Mouse (Mus musculus) midbrain, embryonic 14.5 days (tissue): ENCODE data around the gene Rnf152. TPM values are rescaled to one million over a fixed set of nuclear protein-coding genes. Genes with fewer than 3 reads are reported as not detected.

ENCODE experiments used
- ATAC-seq: fragments of 200-750 bp; cut with Nextera tagmentation; 2 replicates; pipeline ENCODE4 v1.8.0; 2017; ENCODE audit warnings: moderate number of reproducible peaks, moderate library complexity; ENCODE audit not compliant: low FRiP score, low TSS enrichment
- DNase-seq: peaks from one replicate; pipeline ENCODE4 v3.0.0-alpha.2; 2015
- H3K27ac ChIP-seq: fragments of 300-500 bp; sonication (generic); replicated peaks from 2 replicates; pipeline ENCODE4 v1.5.1; 2014; ENCODE audit warnings: mild to moderate bottlenecking, low read depth, low read length, moderate library complexity
- H3K27me3 ChIP-seq: fragments of 300-500 bp; sonication (generic); 2 replicates; pipeline ENCODE4 v1.6.1; 2014; ENCODE audit warnings: low read length, control low read depth, mixed read lengths; ENCODE audit not compliant: control insufficient read depth, insufficient read depth
- H3K36me3 ChIP-seq: fragments of 300-500 bp; sonication (generic); 2 replicates; pipeline ENCODE4 v1.6.1; 2014; ENCODE audit warnings: low read length, control low read depth; ENCODE audit not compliant: control insufficient read depth, insufficient read depth
- H3K4me1 ChIP-seq: fragments of 300-500 bp; sonication (generic); 2 replicates; pipeline ENCODE4 v1.6.1; 2014; ENCODE audit warnings: mild to moderate bottlenecking, antibody characterized with exemption, low read length, control low read depth; ENCODE audit not compliant: control insufficient read depth, insufficient read depth
- H3K4me2 ChIP-seq: fragments of 300-500 bp; sonication (generic); 2 replicates; pipeline ENCODE4 v1.6.1; 2014; ENCODE audit warnings: mild to moderate bottlenecking, low read length, moderate library complexity
- H3K4me3 ChIP-seq: fragments of 300-500 bp; sonication (generic); replicated peaks from 2 replicates; pipeline ENCODE4 v1.5.1; 2014; ENCODE audit warnings: low read depth, low read length
- H3K9ac ChIP-seq: fragments of 300-500 bp; sonication (generic); replicated peaks from 2 replicates; pipeline ENCODE4 v1.6.1; 2014; ENCODE audit warnings: mild to moderate bottlenecking, low read length, moderate library complexity
- H3K9me3 ChIP-seq: fragments of 300-500 bp; sonication (generic); 2 replicates; pipeline ENCODE4 v1.6.1; 2016; ENCODE audit warnings: low read length, control low read depth, mixed read lengths; ENCODE audit not compliant: control insufficient read depth
- WGBS: fragments of 180-500 bp; shearing (Covaris S2); extraction: QIAGEN DNeasy Blood & Tissue Kit; methylation state at CpG from one replicate; pipeline ENCODE4 v1.1.7; 2014; 5-methylcytosine and 5-hydroxymethylcytosine counted together
- polyA plus RNA-seq: library from polyadenylated mRNA; unstranded; fragments of >200 nt; fragmentation: Nextera tagmentation; extraction: Ambion mirVana; gene quantifications from 2 replicates; pipeline ENCODE4 v1.2.1, GENCODE M21; 2014

Gene Rnf152
- polyA plus RNA-seq, 1 experiment from 2014 or later, result 28.9 TPM

DNA sequence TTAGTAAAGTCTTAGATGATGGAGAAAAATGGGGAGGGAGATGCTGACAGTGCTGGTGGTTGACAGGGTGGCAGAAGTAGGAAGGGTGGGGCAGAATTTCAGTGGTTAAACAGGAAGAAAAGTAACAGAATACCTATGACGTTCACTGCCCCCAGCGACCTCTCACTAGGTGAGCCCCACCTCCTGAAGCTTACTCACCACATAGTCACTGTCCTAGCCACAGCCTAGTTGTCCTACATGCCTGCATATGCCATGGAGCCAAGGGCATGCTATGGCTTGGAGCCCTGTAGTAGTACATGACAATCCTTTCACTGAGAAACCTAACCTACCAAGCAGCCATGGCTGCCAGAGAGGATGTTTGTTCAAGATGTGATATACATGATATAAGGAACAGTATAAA lies 64.7 kb downstream of the Rnf152 start:
- no peak overlapping the region for H3K27ac ChIP-seq
- no peaks in the 10 kb centered on the region for H3K9me3 ChIP-seq
- DNase-seq, result no peak
- no peaks in the 10 kb centered on the region for H3K27me3 ChIP-seq
- ATAC-seq, result no peak
- H3K4me3 ChIP-seq, result no peak overlapping the region
- no peaks in the 10 kb centered on the region for H3K36me3 ChIP-seq
- H3K9ac ChIP-seq, result no peak overlapping the region
- no peak overlapping the region for H3K4me2 ChIP-seq
- WGBS, result 98% methylated on average over 2 of the region's 2 CpGs
- no peaks in the 10 kb centered on the region for H3K4me1 ChIP-seq

DNA sequence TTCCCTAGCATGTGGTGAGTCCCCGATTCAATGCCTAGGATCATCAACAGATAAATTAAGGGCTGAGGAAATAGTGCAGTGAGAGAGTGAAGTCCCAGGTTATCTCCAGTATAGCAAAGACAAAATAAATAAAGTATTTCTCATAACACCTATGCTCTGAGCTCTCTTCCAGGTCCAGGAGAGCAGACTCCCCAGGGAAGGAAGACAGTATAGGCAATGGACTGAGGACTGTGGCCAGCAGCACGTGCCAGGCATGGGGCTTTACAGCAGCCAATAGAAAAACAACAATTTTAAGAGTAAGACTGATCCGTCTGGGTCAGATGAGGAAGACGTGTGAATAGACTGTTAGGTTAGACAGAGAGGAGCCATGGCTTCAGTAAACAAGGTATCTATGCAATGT lies 69.0 kb downstream of the Rnf152 start:
- H3K27ac ChIP-seq, result no peak overlapping the region
- ATAC-seq (no peak), DNase-seq (no peak)
- H3K4me2 ChIP-seq, result no peak overlapping the region
- WGBS, result 84% methylated on average over 4 of the region's 4 CpGs
- no peaks in the 10 kb centered on the region for H3K9me3 ChIP-seq
- H3K4me3 ChIP-seq, result no peak overlapping the region
- no peak overlapping the region for H3K9ac ChIP-seq
- peaks cover 10% of the 10 kb centered on the region for H3K36me3 ChIP-seq
- H3K4me1 ChIP-seq, result no peaks in the 10 kb centered on the region
- H3K27me3 ChIP-seq, result no peaks in the 10 kb centered on the region

DNA sequence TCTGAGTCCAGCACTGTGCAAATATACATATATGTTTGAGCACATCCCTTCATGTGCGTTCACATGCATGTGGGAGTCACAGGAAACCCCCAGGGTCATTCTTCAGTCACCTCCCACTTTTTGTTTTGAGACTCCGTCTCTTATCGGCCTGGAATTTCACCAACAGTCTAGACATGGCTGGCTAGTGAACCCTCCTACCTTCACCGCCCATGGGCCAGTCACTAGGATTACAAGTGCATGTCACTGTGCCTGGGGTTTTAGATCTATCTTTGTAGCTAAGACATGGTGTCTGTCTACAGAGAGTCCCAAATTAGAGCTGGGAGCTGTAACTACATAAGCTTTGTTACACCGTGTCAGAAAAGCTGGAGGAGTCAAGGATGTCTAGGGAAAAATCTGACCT lies 69.6 kb downstream of the Rnf152 start:
- 90% methylated on average over 5 of the region's 5 CpGs for WGBS
- H3K4me1 ChIP-seq, result no peaks in the 10 kb centered on the region
- ATAC-seq (no peak), DNase-seq (no peak)
- no peak overlapping the region for H3K9ac ChIP-seq
- H3K27me3 ChIP-seq, result no peaks in the 10 kb centered on the region
- H3K36me3 ChIP-seq, result peaks cover 10% of the 10 kb centered on the region
- no peaks in the 10 kb centered on the region for H3K9me3 ChIP-seq
- H3K4me2 ChIP-seq, result no peak overlapping the region
- no peak overlapping the region for H3K27ac ChIP-seq
- H3K4me3 ChIP-seq, result no peak overlapping the region

DNA sequence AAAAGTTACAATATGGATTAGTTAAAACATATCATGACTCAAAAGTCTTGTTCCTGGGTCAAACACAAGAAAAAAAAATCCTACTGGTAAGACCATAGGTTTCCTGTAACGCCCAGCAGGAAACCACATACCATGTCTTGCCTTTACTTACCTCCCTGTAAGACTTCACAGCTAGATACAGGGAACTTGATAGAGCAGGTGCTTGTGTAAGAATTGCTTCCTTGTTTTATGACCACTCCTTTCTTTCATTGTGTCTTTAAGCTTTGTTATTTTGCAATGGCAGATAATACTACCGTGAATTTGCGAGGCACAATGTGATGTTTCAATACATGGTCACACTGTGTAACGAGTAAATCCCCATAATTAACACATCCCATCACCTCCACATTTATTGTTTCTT lies 71.5 kb downstream of the Rnf152 start:
- no peaks in the 10 kb centered on the region for H3K27me3 ChIP-seq
- no peaks in the 10 kb centered on the region for H3K4me1 ChIP-seq
- WGBS, result 91% methylated on average over 4 of the region's 4 CpGs
- H3K9me3 ChIP-seq, result no peaks in the 10 kb centered on the region
- H3K36me3 ChIP-seq, result peaks cover 10% of the 10 kb centered on the region
- H3K4me2 ChIP-seq, result no peak overlapping the region
- no peak overlapping the region for H3K4me3 ChIP-seq
- H3K9ac ChIP-seq, result no peak overlapping the region
- no peak for DNase-seq
- ATAC-seq, result no peak
- H3K27ac ChIP-seq, result no peak overlapping the region

DNA sequence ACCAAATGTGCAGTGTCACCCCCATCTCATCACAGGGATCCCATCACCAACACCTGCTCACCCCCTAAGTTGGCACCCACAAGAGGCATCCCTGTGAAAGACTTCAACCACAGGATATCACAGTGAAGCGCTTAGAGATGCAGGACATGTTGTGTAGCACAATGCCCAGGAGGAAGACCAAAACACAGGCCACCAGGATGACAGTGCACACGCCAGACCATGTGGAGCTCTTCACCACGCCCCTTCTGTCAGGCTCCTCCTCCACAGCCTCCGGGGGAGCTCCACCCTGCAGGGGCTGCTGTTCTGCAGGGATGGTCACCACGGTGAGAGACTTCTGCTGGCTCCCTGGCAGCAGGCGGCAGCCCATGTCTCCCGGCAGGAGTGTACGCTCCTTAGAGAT lies 72.4 kb downstream of the Rnf152 start:
- ATAC-seq, result no peak
- Histone ChIP-seq H3K9me3 (no peaks in the 10 kb centered on the region), H3K4me3 (no peak overlapping the region), H3K9ac (no peak overlapping the region), H3K36me3 (peaks cover 10% of the 10 kb centered on the region), H3K4me2 (no peak overlapping the region), H3K4me1 (no peaks in the 10 kb centered on the region), H3K27ac (no peak overlapping the region), H3K27me3 (no peaks in the 10 kb centered on the region)
- 79% methylated on average over 8 of the region's 8 CpGs for WGBS
- no peak for DNase-seq

DNA sequence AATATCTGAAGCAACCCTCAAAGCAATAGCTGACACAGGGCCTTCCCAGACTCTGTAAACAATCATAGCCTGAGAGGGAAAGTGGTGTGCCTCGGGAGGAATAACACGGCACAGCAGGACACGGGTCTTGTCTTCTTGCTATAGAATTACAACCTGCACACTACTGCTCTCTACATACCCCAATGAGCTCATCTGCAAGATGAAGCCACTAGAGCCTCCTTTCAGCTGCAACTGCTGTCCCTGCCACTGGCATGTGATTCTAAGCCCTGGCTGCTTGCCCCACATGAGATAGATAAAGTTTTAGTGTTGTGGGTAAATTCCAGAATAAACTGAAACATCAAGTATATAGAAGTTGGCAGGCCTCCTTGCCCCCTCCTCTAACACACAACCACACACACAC lies 75.2 kb downstream of the Rnf152 start:
- ATAC-seq (no peak), DNase-seq (no peak)

DNA sequence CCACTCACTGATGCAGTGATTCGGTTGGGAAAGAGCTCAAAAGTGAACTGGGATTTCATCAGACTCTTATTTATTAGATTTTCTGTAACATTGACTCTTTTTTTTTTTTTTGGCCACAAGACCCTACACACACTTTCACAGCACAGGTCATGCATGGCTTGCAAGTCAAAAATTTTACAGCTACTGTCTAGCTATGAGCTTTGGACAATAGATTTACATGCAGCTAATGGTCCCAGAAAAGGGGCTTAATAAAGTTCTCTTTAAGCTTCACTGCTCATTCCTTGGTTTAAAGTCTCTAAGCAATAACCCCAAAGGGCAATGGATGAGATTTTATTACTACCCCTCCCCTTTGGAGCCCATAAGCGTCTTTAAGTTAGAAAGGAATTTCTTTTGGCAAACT lies 76.3 kb downstream of the Rnf152 start:
- no peak overlapping the region for H3K4me3 ChIP-seq
- no peaks in the 10 kb centered on the region for H3K27me3 ChIP-seq
- no peaks in the 10 kb centered on the region for H3K4me1 ChIP-seq
- peaks cover 10% of the 10 kb centered on the region for H3K36me3 ChIP-seq
- no peak overlapping the region for H3K27ac ChIP-seq
- no peak overlapping the region for H3K4me2 ChIP-seq
- no peak for DNase-seq
- no peak overlapping the region for H3K9ac ChIP-seq
- no peaks in the 10 kb centered on the region for H3K9me3 ChIP-seq
- no peak for ATAC-seq
- WGBS, result 75% methylated on average over 2 of the region's 2 CpGs

More for the DNA sequence above, 75.2 kb downstream of the Rnf152 start:
- Histone ChIP-seq H3K9ac (no peak overlapping the region), H3K36me3 (peaks cover 10% of the 10 kb centered on the region), H3K27ac (no peak overlapping the region), H3K4me3 (no peak overlapping the region), H3K27me3 (no peaks in the 10 kb centered on the region), H3K4me2 (no peak overlapping the region), H3K4me1 (no peaks in the 10 kb centered on the region), H3K9me3 (no peaks in the 10 kb centered on the region)
- WGBS, result 57% methylated on average over 3 of the region's 3 CpGs

DNA sequence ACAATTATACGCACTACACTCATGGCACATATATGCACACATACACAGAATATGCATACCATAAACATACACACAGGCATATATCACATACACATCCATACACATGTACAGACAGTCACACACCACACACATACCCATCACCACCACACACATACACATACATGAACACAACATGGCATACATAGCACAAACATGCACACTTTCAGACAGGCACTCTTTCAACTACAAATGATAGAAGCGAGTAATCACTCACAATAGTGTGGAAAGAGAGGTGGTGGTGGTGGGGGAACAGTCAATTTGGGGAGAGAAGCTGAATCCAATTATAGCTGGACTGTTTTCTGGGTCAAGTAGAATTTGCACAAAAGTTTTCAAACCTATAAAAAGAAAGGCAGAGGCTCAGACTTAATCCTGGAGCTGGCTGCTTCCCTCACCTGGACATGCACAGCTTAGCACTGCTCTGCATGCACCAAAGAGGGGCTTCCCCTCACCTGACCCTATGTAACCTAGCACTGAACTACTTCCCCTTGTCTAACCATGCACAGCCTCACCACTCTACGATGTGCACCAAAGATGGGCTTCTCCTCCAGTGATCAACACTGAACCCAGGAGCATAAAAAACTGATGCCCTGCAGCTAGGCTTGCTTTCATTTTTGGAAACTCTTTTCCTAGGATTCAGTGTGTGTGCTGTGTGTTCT lies 81.9 kb downstream of the Rnf152 start:
- Histone ChIP-seq H3K27me3 (no peaks in the 10 kb centered on the region), H3K9me3 (no peaks in the 10 kb centered on the region), H3K4me3 (no peak overlapping the region), H3K9ac (no peak overlapping the region), H3K4me2 (no peak overlapping the region), H3K4me1 (no peaks in the 10 kb centered on the region), H3K27ac (no peak overlapping the region), H3K36me3 (no peaks in the 10 kb centered on the region)
- ATAC-seq (peak; percentile 21; the same call in 1 of the 2 replicates), DNase-seq (no peak)
- 93% methylated on average over 3 of the region's 3 CpGs for WGBS

DNA sequence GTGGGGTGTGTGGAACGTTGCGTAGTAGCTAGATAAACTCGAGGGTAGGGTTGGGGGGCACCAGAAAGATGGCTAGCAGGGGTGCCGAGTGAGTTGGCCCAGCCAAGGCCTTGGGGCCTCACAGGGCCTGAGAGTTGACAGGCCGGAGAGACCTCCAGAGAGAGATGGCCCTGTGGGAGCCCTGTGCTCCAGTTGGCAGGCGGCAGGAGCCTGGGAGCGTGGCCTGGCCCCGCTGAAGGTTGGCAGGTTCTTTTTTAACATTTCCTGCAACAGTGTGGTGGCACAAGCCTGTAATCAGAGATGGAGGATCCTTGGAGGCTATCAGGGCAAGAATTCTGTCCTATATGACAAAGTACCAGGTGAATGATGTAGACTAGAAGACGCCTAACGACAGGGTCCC lies 85.4 kb downstream of the Rnf152 start:
- no peaks in the 10 kb centered on the region for H3K36me3 ChIP-seq
- ATAC-seq (no peak), DNase-seq (no peak)
- H3K9ac ChIP-seq, result no peak overlapping the region
- H3K4me1 ChIP-seq, result no peaks in the 10 kb centered on the region
- H3K27me3 ChIP-seq, result no peaks in the 10 kb centered on the region
- no peak overlapping the region for H3K27ac ChIP-seq
- no peak overlapping the region for H3K4me2 ChIP-seq
- 93% methylated on average over 10 of the region's 10 CpGs for WGBS
- H3K4me3 ChIP-seq, result no peak overlapping the region
- no peaks in the 10 kb centered on the region for H3K9me3 ChIP-seq
